In genomic region chr4:152326543-152326942, GRCm38 (mm10) we compare ENCODE assay signal across 10 mouse cellular contexts. TPM values are rescaled to one million over a fixed set of nuclear protein-coding genes. Genes with fewer than 3 reads are reported as not detected.
DNase-seq lines count a peak whose midpoint lies in the region; ATAC-seq and TF ChIP-seq lines count a peak whose summit lies in the region.
"Had no signal": no experiment of that assay in that cellular context is flagged by ENCODE, and none has a peak within 500 bp of the region (broad histone marks: within the 10 kb centered on the region; RNA-seq: fewer than 3 reads in every experiment).

No protein-coding gene starts in this region.

- peak overlapping the region; percentile 66 for H3K4me3 ChIP-seq in layer of hippocampus, adult 2 months
- peak overlapping the region; percentile 94 for H3K4me3 ChIP-seq in embryonic facial prominence, embryonic 10.5 days
- peak overlapping the region; percentile 95 for H3K4me3 ChIP-seq in hindbrain, postnatal 0 days (ENCODE audit: low read length)
- peak overlapping the region; percentile 98 for H3K4me3 ChIP-seq in midbrain, postnatal 0 days (ENCODE audit: low read depth, low read length)

- 0 out of 2 replicates have a peak, but pooled peaks cover 3% of the 10 kb centered on the region for H3K27me3 ChIP-seq in embryonic facial prominence, embryonic 10.5 days (replicated peaks; ENCODE audit: low read depth, poor library complexity, severe bottlenecking)
- no peaks in the 10 kb centered on the region for H3K27me3 ChIP-seq in hindbrain, postnatal 0 days (ENCODE audit: insufficient read depth, low read length)
- no peaks in the 10 kb centered on the region for H3K27me3 ChIP-seq in midbrain, postnatal 0 days (ENCODE audit: insufficient read depth, low read length)

- peaks cover 20% of the 10 kb centered on the region for H3K4me1 ChIP-seq in embryonic facial prominence, embryonic 10.5 days
- peaks cover 10% of the 10 kb centered on the region for H3K4me1 ChIP-seq in hindbrain, postnatal 0 days (ENCODE audit: insufficient read depth, low read length)
- peaks cover 4% of the 10 kb centered on the region for H3K4me1 ChIP-seq in midbrain, postnatal 0 days (ENCODE audit: insufficient read depth, low read length)

- H3K9me3 ChIP-seq in embryonic facial prominence, embryonic 10.5 days = no peaks in the 10 kb centered on the region
- no peaks in the 10 kb centered on the region for H3K9me3 ChIP-seq in hindbrain, postnatal 0 days (ENCODE audit: low read length)
- no peaks in the 10 kb centered on the region for H3K9me3 ChIP-seq in midbrain, postnatal 0 days (ENCODE audit: low read length)

- ATAC-seq in hindbrain, postnatal 0 days = no peak
- no peak for ATAC-seq in midbrain, postnatal 0 days (ENCODE audit: low FRiP score)
- no peak for ATAC-seq in inflammation-experienced regulatory T-cells, adult 6 months

- no peak overlapping the region for H3K27ac ChIP-seq in layer of hippocampus, adult 2 months
- H3K27ac ChIP-seq in embryonic facial prominence, embryonic 10.5 days (replicated peaks) = peak overlapping the region; percentile 97
- no peak overlapping the region for H3K27ac ChIP-seq in hindbrain, postnatal 0 days
- H3K27ac ChIP-seq in midbrain, postnatal 0 days (ENCODE audit: low read depth, low read length) = no peak overlapping the region

- H3K36me3 ChIP-seq in embryonic facial prominence, embryonic 10.5 days (replicated peaks) = peaks cover 45% of the 10 kb centered on the region
- peaks cover 25% of the 10 kb centered on the region for H3K36me3 ChIP-seq in hindbrain, postnatal 0 days (ENCODE audit: insufficient read depth, low read length)
- peaks cover 27% of the 10 kb centered on the region for H3K36me3 ChIP-seq in midbrain, postnatal 0 days (ENCODE audit: insufficient read depth, low read length)

- H3K4me2 ChIP-seq in hindbrain, postnatal 0 days (ENCODE audit: low read depth, low read length) = peak overlapping the region; percentile 81
- peak overlapping the region; percentile 85 for H3K4me2 ChIP-seq in midbrain, postnatal 0 days (ENCODE audit: low read depth, low read length, poor library complexity, severe bottlenecking)

- no peak for TF ChIP-seq CTCF in layer of hippocampus, adult 2 months (conservative IDR thresholded peaks at IDR 0.05)
- no peak for TF ChIP-seq CTCF in hindbrain, postnatal 0 days (IDR thresholded peaks at IDR 0.05; ENCODE audit: low read depth)
- TF ChIP-seq CTCF in midbrain, postnatal 0 days (IDR thresholded peaks at IDR 0.05) = no peak

- DNase-seq in layer of hippocampus, adult 2 months (ENCODE audit: low spot score in 2 of 2) = no peak
- no peak for DNase-seq in layer of hippocampus, postnatal 36 days
- DNase-seq in embryonic facial prominence, embryonic 10.5 days (ENCODE audit: low spot score) = no peak
- no peak for DNase-seq in hindbrain, postnatal 0 days (ENCODE audit: low spot score)
- no peak for DNase-seq in midbrain, postnatal 0 days (ENCODE audit: low spot score)
- DNase-seq in right cerebral cortex, adult 18-20 months = no peak
- no peak for DNase-seq in spleen, postnatal 4 days (ENCODE audit: low spot score in 2 of 2)

- H3K9ac ChIP-seq in hindbrain, postnatal 0 days (replicated peaks; ENCODE audit: low read length) = peak overlapping the region; percentile 90
- H3K9ac ChIP-seq in midbrain, postnatal 0 days (replicated peaks; ENCODE audit: low read length, poor library complexity, severe bottlenecking) = peak overlapping the region; percentile 90

- whole genome bisulfite sequencing in embryonic facial prominence, embryonic 10.5 days = 2% methylated on average over 11 of the region's 11 CpGs
- WGBS in hindbrain, postnatal 0 days = 3% methylated on average over 11 of the region's 11 CpGs
- WGBS in midbrain, postnatal 0 days = 4% methylated on average over 11 of the region's 11 CpGs

RNA-seq across cellular contexts. Expression of gene Rpl22, which starts 1.0 kb away (rescaled TPM):
- total RNA-seq in layer of hippocampus, adult 2 months (2021) = 100 to 1,000 TPM; 186 to 202 TPM
- total RNA-seq in layer of hippocampus, postnatal 36 days (2021) = 100 to 1,000 TPM; 203 TPM
- polyA plus RNA-seq in embryonic facial prominence, embryonic 10.5 days (2016; fragmentation: Nextera tagmentation; extraction: Ambion mirVana) = 360 and 367 TPM in 2 replicates
- 164 and 185 TPM in 2 replicates for total RNA-seq in hindbrain, postnatal 0 days (2014; rRNA removed)
- 156 and 176 TPM in 2 replicates for polyA plus RNA-seq in hindbrain, postnatal 0 days (2015; fragmentation: Nextera tagmentation; extraction: Ambion mirVana)
- 177 and 203 TPM in 2 replicates for total RNA-seq in midbrain, postnatal 0 days (2014; rRNA removed)
- 125 and 148 TPM in 2 replicates for polyA plus RNA-seq in midbrain, postnatal 0 days (2015; fragmentation: Nextera tagmentation; extraction: Ambion mirVana)
- 1,000 to 10,000 TPM in 1 of 3 experiments, 100 to 1,000 TPM in 2; 752 to 1,062 (median 960) TPM for polyA plus RNA-seq in inflammation-experienced regulatory T-cells, adult 6 months (2017; shearing (Covaris generic))

RNA-seq across cellular contexts. Expression of gene Rnf207, which starts 7.8 kb away (rescaled TPM):
- 1 to 10 TPM; 6.5 to 7.7 TPM for total RNA-seq in layer of hippocampus, adult 2 months (2021)
- 1 to 10 TPM; 4.7 to 6.1 TPM for total RNA-seq in layer of hippocampus, postnatal 36 days (2021)
- polyA plus RNA-seq in embryonic facial prominence, embryonic 10.5 days (2016; fragmentation: Nextera tagmentation; extraction: Ambion mirVana) = 1.3 and 2.3 TPM in 2 replicates
- total RNA-seq in hindbrain, postnatal 0 days (2014; rRNA removed) = 5.7 and 7.7 TPM in 2 replicates
- polyA plus RNA-seq in hindbrain, postnatal 0 days (2015; fragmentation: Nextera tagmentation; extraction: Ambion mirVana) = 6.6 and 6.9 TPM in 2 replicates
- 7.6 and 15.2 TPM in 2 replicates for total RNA-seq in midbrain, postnatal 0 days (2014; rRNA removed)
- polyA plus RNA-seq in midbrain, postnatal 0 days (2015; fragmentation: Nextera tagmentation; extraction: Ambion mirVana) = 7.2 and 8.8 TPM in 2 replicates
- polyA plus RNA-seq in inflammation-experienced regulatory T-cells, adult 6 months (2017; shearing (Covaris generic)) = not detected
- polyA plus RNA-seq: activated CD4-positive, CD25-positive, alpha-beta regulatory T cell, adult 4 months had no signal

RNA-seq across cellular contexts. Expression of gene Chd5, which starts 11.9 kb away (rescaled TPM):
- 100 to 1,000 TPM; 118 to 121 TPM for total RNA-seq in layer of hippocampus, adult 2 months (2021)
- 100 to 1,000 TPM; 124 to 130 TPM for total RNA-seq in layer of hippocampus, postnatal 36 days (2021)
- 0.05 TPM in 2 replicates for polyA plus RNA-seq in embryonic facial prominence, embryonic 10.5 days (2016; fragmentation: Nextera tagmentation; extraction: Ambion mirVana)
- total RNA-seq in hindbrain, postnatal 0 days (2014; rRNA removed) = 60.1 and 61.2 TPM in 2 replicates
- 65.6 and 69.7 TPM in 2 replicates for polyA plus RNA-seq in hindbrain, postnatal 0 days (2015; fragmentation: Nextera tagmentation; extraction: Ambion mirVana)
- total RNA-seq in midbrain, postnatal 0 days (2014; rRNA removed) = 95.0 and 98.6 TPM in 2 replicates
- polyA plus RNA-seq in midbrain, postnatal 0 days (2015; fragmentation: Nextera tagmentation; extraction: Ambion mirVana) = 77.6 and 107 TPM in 2 replicates
- polyA plus RNA-seq in inflammation-experienced regulatory T-cells, adult 6 months (2017; shearing (Covaris generic)) = under 1 TPM in 2 of 3 experiments, not detected in 1; 0.05 to 0.11 TPM

RNA-seq across cellular contexts. Expression of gene Icmt, which starts 29.5 kb away (rescaled TPM):
- 10 to 100 TPM; 42.3 to 43.0 TPM for total RNA-seq in layer of hippocampus, adult 2 months (2021)
- 10 to 100 TPM; 43.9 to 44.7 TPM for total RNA-seq in layer of hippocampus, postnatal 36 days (2021)
- polyA plus RNA-seq in embryonic facial prominence, embryonic 10.5 days (2016; fragmentation: Nextera tagmentation; extraction: Ambion mirVana) = 29.5 and 30.2 TPM in 2 replicates
- 35.3 and 42.6 TPM in 2 replicates for total RNA-seq in hindbrain, postnatal 0 days (2014; rRNA removed)
- 15.9 and 16.4 TPM in 2 replicates for polyA plus RNA-seq in hindbrain, postnatal 0 days (2015; fragmentation: Nextera tagmentation; extraction: Ambion mirVana)
- total RNA-seq in midbrain, postnatal 0 days (2014; rRNA removed) = 34.6 and 38.9 TPM in 2 replicates
- 15.7 and 17.9 TPM in 2 replicates for polyA plus RNA-seq in midbrain, postnatal 0 days (2015; fragmentation: Nextera tagmentation; extraction: Ambion mirVana)
- polyA plus RNA-seq in inflammation-experienced regulatory T-cells, adult 6 months (2017; shearing (Covaris generic)) = 1 to 10 TPM; 5.1 to 8.8 (median 7.1) TPM

RNA-seq across cellular contexts. Expression of gene Hes3, which starts 35.1 kb away (rescaled TPM):
- total RNA-seq in layer of hippocampus, adult 2 months (2021) = not detected
- total RNA-seq in layer of hippocampus, postnatal 36 days (2021) = not detected
- polyA plus RNA-seq in embryonic facial prominence, embryonic 10.5 days (2016; fragmentation: Nextera tagmentation; extraction: Ambion mirVana) = 0.10 and 2.3 TPM in 2 replicates
- 0.26 and 0.40 TPM in 2 replicates for total RNA-seq in hindbrain, postnatal 0 days (2014; rRNA removed)
- 0.15 and 0.19 TPM in 2 replicates for polyA plus RNA-seq in hindbrain, postnatal 0 days (2015; fragmentation: Nextera tagmentation; extraction: Ambion mirVana)
- not detected in 2 replicates for total RNA-seq in midbrain, postnatal 0 days (2014; rRNA removed)
- 0.19 and 0.36 TPM in 2 replicates for polyA plus RNA-seq in midbrain, postnatal 0 days (2015; fragmentation: Nextera tagmentation; extraction: Ambion mirVana)
- polyA plus RNA-seq in inflammation-experienced regulatory T-cells, adult 6 months (2017; shearing (Covaris generic)) = not detected
- polyA plus RNA-seq: activated CD4-positive, CD25-positive, alpha-beta regulatory T cell, adult 4 months; gonadal fat pad, adult 2 months had no signal
